Mouse (Mus musculus): ENCODE measurements around the gene Dner. TPM values are rescaled to one million over a fixed set of nuclear protein-coding genes. Genes with fewer than 3 reads are reported as not detected.

Dner gene
- polyA plus RNA-seq, 1 experiment: 0.08 TPM

DNA sequence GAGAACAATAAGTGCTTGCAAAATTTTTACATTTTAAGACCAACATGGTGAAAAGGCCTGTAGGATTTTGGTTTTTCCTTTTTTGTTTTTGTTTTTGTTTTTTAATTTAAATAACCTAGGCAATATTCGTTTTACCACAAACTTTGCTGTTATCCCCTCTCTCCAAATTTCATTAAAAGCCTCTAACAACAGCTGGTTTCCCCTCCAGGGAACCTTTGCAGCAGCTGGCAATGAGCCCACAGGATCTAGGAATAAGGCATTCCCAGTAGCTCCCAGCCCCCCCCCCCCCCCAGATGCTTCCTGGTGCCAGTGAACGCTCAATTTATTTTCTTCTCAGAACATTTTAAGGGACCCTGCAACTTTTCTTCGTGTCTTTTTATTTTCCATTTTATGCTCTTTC, 370.7 kb downstream of the Dner start:
- H3K4me3 ChIP-seq (ENCODE audit: extremely low read depth, insufficient read depth, insufficient read length): no peak overlapping the region
- TF ChIP-seq POLR2A (IDR thresholded peaks at IDR 0.05; ENCODE audit: low read depth, low read length): no peak
- no peak for TF ChIP-seq CTCF (IDR thresholded peaks at IDR 0.05; ENCODE audit: extremely low read depth, insufficient read depth, insufficient read length, insufficient replicate concordance)
- no peak overlapping the region for H3K27ac ChIP-seq (ENCODE audit: insufficient read depth, low read length)
- no peaks in the 10 kb centered on the region for H3K27me3 ChIP-seq (ENCODE audit: control insufficient read depth, insufficient read depth, low read length)
- no peaks in the 10 kb centered on the region for H3K36me3 ChIP-seq (ENCODE audit: control insufficient read depth, insufficient read depth, low read length)
- 71% methylated on average over 3 of the region's 3 CpGs for WGBS
- H3K4me1 ChIP-seq (ENCODE audit: control insufficient read depth, insufficient read depth, insufficient read length): no peaks in the 10 kb centered on the region
- DNase-seq (ENCODE audit: low read depth in 1 of 2, low spot score in 2 of 2): no peak

DNA sequence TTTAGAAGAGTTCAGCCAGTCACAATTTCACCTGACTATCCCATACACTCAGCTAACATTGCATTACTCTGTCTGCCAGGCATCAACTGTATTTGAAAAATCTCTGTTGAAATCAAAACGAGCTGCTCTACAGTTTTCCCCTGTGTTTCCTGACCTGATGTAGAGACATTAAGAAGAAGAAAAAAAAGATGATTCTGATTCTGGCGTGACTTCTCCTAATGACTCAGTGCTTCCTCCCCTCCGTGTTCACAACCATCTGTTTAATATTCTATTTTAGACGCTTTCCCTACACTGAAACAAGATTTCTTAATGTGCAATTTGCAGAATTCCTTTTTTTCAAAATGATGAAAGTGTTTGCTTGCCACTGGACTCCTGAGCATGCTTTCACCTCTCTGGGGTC, 374.7 kb downstream of the Dner start:
- WGBS: 39% methylated on average over 4 of the region's 4 CpGs
- DNase-seq (ENCODE audit: low read depth in 1 of 2, low spot score in 2 of 2): no peak
- no peaks in the 10 kb centered on the region for H3K27me3 ChIP-seq (ENCODE audit: control insufficient read depth, insufficient read depth, low read length)
- no peak for TF ChIP-seq CTCF (IDR thresholded peaks at IDR 0.05; ENCODE audit: extremely low read depth, insufficient read depth, insufficient read length, insufficient replicate concordance)
- no peak for TF ChIP-seq POLR2A (IDR thresholded peaks at IDR 0.05; ENCODE audit: low read depth, low read length)
- no peaks in the 10 kb centered on the region for H3K4me1 ChIP-seq (ENCODE audit: control insufficient read depth, insufficient read depth, insufficient read length)
- no peaks in the 10 kb centered on the region for H3K36me3 ChIP-seq (ENCODE audit: control insufficient read depth, insufficient read depth, low read length)
- no peak overlapping the region for H3K4me3 ChIP-seq (ENCODE audit: extremely low read depth, insufficient read depth, insufficient read length)
- H3K27ac ChIP-seq (ENCODE audit: insufficient read depth, low read length): no peak overlapping the region

Other genes with a start within 250 kb of the Dner start
- 0.50 and 0.53 TPM in 2 replicates for gene Fbxo36, start 143.6 kb upstream of the Dner start, polyA plus RNA-seq (2012; rRNA removed)
- 13.7 and 18.2 TPM in 2 replicates for gene Trip12, start 144.3 kb upstream of the Dner start, polyA plus RNA-seq (2012; rRNA removed)
- 0.06 and 0.11 TPM in 2 replicates for gene Slc16a14, start 238.9 kb upstream of the Dner start, polyA plus RNA-seq (2012; rRNA removed)

All from spleen, adult 2 months (tissue).